Mouse (Mus musculus): ENCODE data around the gene Ttc27. TPM values are rescaled to one million over a fixed set of nuclear protein-coding genes. Genes with fewer than 3 reads are reported as not detected.
A peak's percentile ranks its signal among the peaks of the same experiment; 100 is the strongest.

Gene Ttc27
- polyA plus RNA-seq, 1 experiment from 2014 or later = 27.1 TPM

GRCm38 (mm10) chr17:74830851-74831250 is 113.3 kb downstream of the Ttc27 start:
- no peak overlapping the region for H3K4me3 ChIP-seq (replicated peaks)
- peaks cover 3% of the 10 kb centered on the region; the same call in 1 of the 2 replicates for H3K9me3 ChIP-seq
- H3K9ac ChIP-seq (replicated peaks) = no peak overlapping the region
- 91% methylated on average over 2 of the region's 2 CpGs for WGBS
- no peaks in the 10 kb centered on the region for H3K36me3 ChIP-seq
- no peaks in the 10 kb centered on the region for H3K27me3 ChIP-seq
- H3K27ac ChIP-seq = no peak overlapping the region
- ATAC-seq (ENCODE audit: insufficient number of reproducible peaks, insufficient read depth, low FRiP score, low TSS enrichment, low read depth) = no peak
- H3K4me1 ChIP-seq (replicated peaks) = 0 out of 2 replicates have a peak, but pooled peaks cover 6% of the 10 kb centered on the region
- H3K4me2 ChIP-seq = no peak overlapping the region

GRCm38 (mm10) chr17:74841721-74842120 is 124.2 kb downstream of the Ttc27 start:
- Histone ChIP-seq H3K9ac (replicated peaks) (no peak overlapping the region), H3K27me3 (no peaks in the 10 kb centered on the region), H3K4me3 (replicated peaks) (no peak overlapping the region), H3K9me3 (peaks cover 3% of the 10 kb centered on the region; the same call in 1 of the 2 replicates), H3K27ac (0 out of 2 replicates have a peak overlapping the region, but pooled peaks have one; percentile 17), H3K4me1 (replicated peaks) (peaks cover 17% of the 10 kb centered on the region), H3K4me2 (no peak overlapping the region), H3K36me3 (no peaks in the 10 kb centered on the region)
- WGBS = 84% methylated on average over 3 of the region's 3 CpGs
- no peak for ATAC-seq (ENCODE audit: insufficient number of reproducible peaks, insufficient read depth, low FRiP score, low TSS enrichment, low read depth)

DNA sequence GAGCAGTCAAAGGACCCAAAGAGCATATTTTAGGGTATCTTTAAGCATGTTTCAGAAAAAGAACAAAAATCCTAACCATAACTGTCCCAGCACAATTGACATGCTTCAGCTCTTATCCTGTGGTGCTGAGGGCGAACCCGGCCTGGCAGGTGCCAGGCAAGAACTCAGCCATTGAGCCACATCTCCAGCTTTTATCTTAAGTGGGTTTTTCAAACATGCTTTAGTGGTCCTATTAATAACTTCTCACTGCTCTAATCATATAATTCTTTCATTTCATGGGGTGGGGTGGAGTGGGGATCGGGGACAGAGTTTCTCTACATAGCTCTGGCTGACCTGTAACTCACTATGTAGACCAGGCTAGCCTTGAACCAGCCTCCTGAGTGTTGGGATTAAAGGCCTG is 125.1 kb downstream of the Ttc27 start:
- no peaks in the 10 kb centered on the region for H3K36me3 ChIP-seq
- 96% methylated on average over 3 of the region's 3 CpGs for WGBS
- H3K4me1 ChIP-seq (replicated peaks) = peaks cover 17% of the 10 kb centered on the region
- peaks cover 3% of the 10 kb centered on the region; the same call in 1 of the 2 replicates for H3K9me3 ChIP-seq
- no peak overlapping the region for H3K9ac ChIP-seq (replicated peaks)
- H3K4me3 ChIP-seq (replicated peaks) = no peak overlapping the region
- H3K27me3 ChIP-seq = no peaks in the 10 kb centered on the region
- no peak overlapping the region for H3K27ac ChIP-seq
- no peak for ATAC-seq (ENCODE audit: insufficient number of reproducible peaks, insufficient read depth, low FRiP score, low TSS enrichment, low read depth)
- no peak overlapping the region for H3K4me2 ChIP-seq

DNA sequence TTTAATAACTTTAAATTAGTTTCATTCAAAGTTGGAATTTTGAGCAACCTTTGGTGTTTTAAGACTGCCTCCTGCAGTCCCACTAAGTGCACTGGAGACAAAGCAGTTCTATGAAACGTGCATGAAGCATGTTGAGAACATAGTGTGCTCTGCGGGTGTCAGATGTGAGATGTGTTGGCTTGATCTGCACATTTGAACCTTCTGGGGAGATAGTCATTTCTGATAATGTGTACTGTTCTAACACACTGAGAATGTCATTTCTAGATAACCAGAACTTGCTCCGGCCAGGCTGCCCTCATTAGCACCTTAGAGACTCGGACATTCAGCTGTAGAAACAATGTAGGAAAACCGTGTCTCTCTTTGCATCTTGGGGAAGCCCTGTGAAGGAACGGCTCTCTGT is 126.0 kb downstream of the Ttc27 start:
- Histone ChIP-seq H3K9ac (replicated peaks) (no peak overlapping the region), H3K27me3 (no peaks in the 10 kb centered on the region), H3K4me2 (no peak overlapping the region), H3K9me3 (no peaks in the 10 kb centered on the region), H3K27ac (no peak overlapping the region), H3K36me3 (no peaks in the 10 kb centered on the region), H3K4me1 (replicated peaks) (peaks cover 17% of the 10 kb centered on the region), H3K4me3 (replicated peaks) (no peak overlapping the region)
- 88% methylated on average over 6 of the region's 6 CpGs for WGBS
- no peak for ATAC-seq (ENCODE audit: insufficient number of reproducible peaks, insufficient read depth, low FRiP score, low TSS enrichment, low read depth)

GRCm38 (mm10) chr17:74846031-74846891 is 128.7 kb downstream of the Ttc27 start:
- no peaks in the 10 kb centered on the region for H3K36me3 ChIP-seq
- peak overlapping the region; percentile 73 for H3K27ac ChIP-seq
- ATAC-seq (ENCODE audit: insufficient number of reproducible peaks, insufficient read depth, low FRiP score, low TSS enrichment, low read depth) = peak; percentile 43; the same call in 1 of the 2 replicates
- H3K4me3 ChIP-seq (replicated peaks) = no peak overlapping the region
- no peaks in the 10 kb centered on the region for H3K27me3 ChIP-seq
- no peaks in the 10 kb centered on the region for H3K9me3 ChIP-seq
- 58% methylated on average over 10 of the region's 10 CpGs for WGBS
- H3K4me1 ChIP-seq (replicated peaks) = peaks cover 17% of the 10 kb centered on the region
- H3K4me2 ChIP-seq = no peak overlapping the region; the same call in 1 of the 2 replicates
- no peak overlapping the region for H3K9ac ChIP-seq (replicated peaks)

DNA sequence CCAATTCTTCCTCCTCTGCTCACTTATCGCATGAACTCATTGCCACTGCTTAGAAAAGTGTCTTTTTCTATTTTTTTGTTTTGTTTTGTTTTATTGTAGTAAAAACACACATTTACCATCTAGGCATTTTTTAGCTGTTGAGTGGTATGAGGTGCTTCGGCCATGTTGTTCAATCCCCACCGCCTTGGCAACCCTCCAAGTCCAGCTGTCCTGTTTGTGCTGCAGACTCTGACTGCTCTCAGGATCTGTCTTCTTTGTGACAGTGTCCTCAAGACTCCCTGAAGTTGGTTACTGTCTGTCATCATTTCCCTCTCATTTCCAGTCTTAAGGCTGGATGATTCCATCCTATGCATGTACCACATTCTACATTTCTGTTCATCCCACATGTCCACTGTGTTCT is 132.7 kb downstream of the Ttc27 start:
- ATAC-seq (ENCODE audit: insufficient number of reproducible peaks, insufficient read depth, low FRiP score, low TSS enrichment, low read depth) = no peak
- Histone ChIP-seq H3K27ac (no peak overlapping the region), H3K4me3 (replicated peaks) (no peak overlapping the region), H3K9ac (replicated peaks) (no peak overlapping the region), H3K4me2 (no peak overlapping the region), H3K27me3 (no peaks in the 10 kb centered on the region), H3K4me1 (replicated peaks) (peaks cover 14% of the 10 kb centered on the region), H3K9me3 (no peaks in the 10 kb centered on the region), H3K36me3 (no peaks in the 10 kb centered on the region)
- WGBS = 99% methylated on average over 3 of the region's 3 CpGs

DNA sequence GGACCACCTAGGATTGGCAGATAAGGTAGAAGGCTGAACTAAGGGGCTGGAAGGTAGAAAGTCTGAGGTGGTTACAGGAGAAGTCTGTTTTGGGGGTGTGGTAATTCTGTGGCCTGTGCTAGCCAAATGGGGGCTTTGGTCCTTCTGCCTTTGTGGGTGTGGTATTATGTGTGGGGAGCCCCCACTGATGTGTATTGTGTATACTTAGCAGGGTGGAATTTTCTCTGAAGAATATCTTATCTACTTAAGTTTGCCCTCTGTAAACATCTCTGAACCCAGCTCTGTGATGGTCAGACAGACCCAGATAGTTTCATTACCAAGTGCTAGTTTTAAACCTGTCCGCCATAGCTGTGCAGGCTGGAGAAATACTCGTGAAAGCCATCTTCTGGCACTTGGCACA is 141.8 kb downstream of the Ttc27 start:
- peaks cover 30% of the 10 kb centered on the region for H3K4me1 ChIP-seq (replicated peaks)
- H3K27ac ChIP-seq = no peak overlapping the region
- H3K4me2 ChIP-seq = no peak overlapping the region
- ATAC-seq (ENCODE audit: insufficient number of reproducible peaks, insufficient read depth, low FRiP score, low TSS enrichment, low read depth) = no peak
- no peaks in the 10 kb centered on the region for H3K36me3 ChIP-seq
- H3K9ac ChIP-seq (replicated peaks) = no peak overlapping the region
- 83% methylated on average over 2 of the region's 2 CpGs for WGBS
- H3K27me3 ChIP-seq = no peaks in the 10 kb centered on the region
- H3K4me3 ChIP-seq (replicated peaks) = no peak overlapping the region
- H3K9me3 ChIP-seq = no peaks in the 10 kb centered on the region

DNA sequence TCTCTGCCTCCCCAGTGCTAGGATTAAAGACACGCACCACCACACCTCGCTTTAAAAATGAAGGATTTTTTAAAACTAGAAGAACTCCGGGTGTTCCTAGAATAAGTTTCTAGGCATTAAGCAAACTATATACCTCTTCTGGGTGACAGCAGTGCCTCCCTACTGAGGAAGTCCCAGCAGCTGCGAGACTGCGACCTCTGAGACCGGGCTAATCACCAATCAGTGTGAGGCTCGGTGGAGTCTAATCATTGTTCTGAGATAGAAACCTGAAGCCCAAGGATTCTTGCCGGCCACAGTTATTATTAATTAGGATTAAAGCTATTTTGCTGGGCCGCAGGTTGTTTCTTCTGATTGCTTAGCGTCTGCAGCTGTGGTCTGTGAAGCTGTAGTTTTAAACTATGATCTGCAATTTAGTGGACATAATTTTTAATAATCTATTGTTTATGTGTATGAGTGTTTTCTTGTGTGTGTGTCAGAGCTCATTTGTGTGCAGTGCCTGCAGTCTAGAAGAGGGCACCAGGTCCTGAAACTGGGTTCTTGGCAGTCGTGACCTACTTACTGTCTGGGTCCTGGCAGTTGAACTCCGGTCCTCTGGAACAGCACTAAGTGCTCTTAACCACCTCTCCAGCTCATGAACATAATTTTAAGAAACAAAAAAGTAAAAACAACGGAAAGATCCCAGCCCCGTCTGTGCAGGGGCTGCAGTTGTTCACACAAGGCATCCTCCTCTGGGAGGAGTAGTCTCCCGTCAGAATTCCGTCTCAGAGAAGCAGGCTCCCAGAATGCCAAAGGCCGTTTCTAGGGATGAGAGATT is 142.9 kb downstream of the Ttc27 start:
- Histone ChIP-seq H3K9ac (replicated peaks) (no peak overlapping the region), H3K4me2 (no peak overlapping the region), H3K36me3 (no peaks in the 10 kb centered on the region), H3K9me3 (no peaks in the 10 kb centered on the region), H3K27me3 (no peaks in the 10 kb centered on the region), H3K4me1 (replicated peaks) (peaks cover 30% of the 10 kb centered on the region), H3K27ac (no peak overlapping the region), H3K4me3 (replicated peaks) (no peak overlapping the region)
- ATAC-seq (ENCODE audit: insufficient number of reproducible peaks, insufficient read depth, low FRiP score, low TSS enrichment, low read depth) = no peak
- 70% methylated on average over 17 of the region's 17 CpGs for WGBS

DNA sequence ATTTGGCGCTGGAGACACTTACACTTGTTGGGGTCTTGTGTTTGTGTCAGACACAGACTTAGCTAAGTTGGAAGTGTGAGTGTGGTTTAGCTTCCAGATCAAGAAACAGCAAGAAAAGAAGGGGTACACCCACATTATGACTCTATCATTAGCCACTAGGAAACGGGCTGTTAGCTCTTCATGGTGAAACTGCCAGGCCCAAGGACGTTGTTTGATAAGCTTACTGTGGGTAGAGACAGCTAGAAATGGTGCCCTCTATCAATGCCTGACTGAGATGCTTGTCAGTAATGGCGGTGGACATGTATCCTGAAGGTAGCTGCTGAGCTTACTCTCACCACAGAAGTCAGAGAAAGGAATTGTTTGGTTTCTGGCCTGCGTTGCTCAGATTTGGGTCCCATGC is 146.3 kb downstream of the Ttc27 start:
- no peak for ATAC-seq (ENCODE audit: insufficient number of reproducible peaks, insufficient read depth, low FRiP score, low TSS enrichment, low read depth)
- Histone ChIP-seq H3K9me3 (no peaks in the 10 kb centered on the region), H3K27me3 (no peaks in the 10 kb centered on the region), H3K9ac (replicated peaks) (no peak overlapping the region), H3K27ac (no peak overlapping the region; the same call in 1 of the 2 replicates), H3K4me2 (no peak overlapping the region), H3K4me1 (replicated peaks) (peaks cover 62% of the 10 kb centered on the region), H3K36me3 (no peaks in the 10 kb centered on the region), H3K4me3 (replicated peaks) (no peak overlapping the region)
- 90% methylated on average over 5 of the region's 5 CpGs for WGBS

GRCm38 (mm10) chr17:74864790-74865548 is 147.4 kb downstream of the Ttc27 start:
- no peak for ATAC-seq (ENCODE audit: insufficient number of reproducible peaks, insufficient read depth, low FRiP score, low TSS enrichment, low read depth)
- H3K9me3 ChIP-seq = no peaks in the 10 kb centered on the region
- no peaks in the 10 kb centered on the region for H3K27me3 ChIP-seq
- peaks cover 73% of the 10 kb centered on the region for H3K4me1 ChIP-seq (replicated peaks)
- H3K9ac ChIP-seq (replicated peaks) = no peak overlapping the region
- H3K4me3 ChIP-seq (replicated peaks) = no peak overlapping the region
- H3K36me3 ChIP-seq = no peaks in the 10 kb centered on the region
- WGBS = 90% methylated on average over 10 of the region's 10 CpGs
- H3K27ac ChIP-seq = no peak overlapping the region
- no peak overlapping the region for H3K4me2 ChIP-seq
